Mouse (Mus musculus) cerebellum, postnatal 36 days (tissue): ENCODE results near the gene Gm6502.
"Not testable (repeated sequence)": the region's sequence is repeated elsewhere in the genome, so short reads cannot be mapped to it uniquely, and the experiment has no call there.

Experiments
- DNase-seq, 2 experiments: peaks; one replicate each; pipeline ENCODE4 v3.0.0; 2021 to 2022; ENCODE audit warnings: mixed read lengths in 2 of 2

Gene Gm6502

GRCm38 (mm10) chr5:94314135-94314534 is at the start of gene Gm6502:
Gene Gm6502, plus strand, starts transcription at chr5:94314435.
- DNase-seq: not testable (repeated sequence)

- not testable (repeated sequence) for DNase-seq
These were observed 7.5 kb upstream of the Gm6502 start, which contains the start of gene A430089I19Rik for GRCm38 (mm10) chr5:94306696-94307095. Gene A430089I19Rik, minus strand, starts transcription at chr5:94306796.

- DNase-seq: not testable (repeated sequence)
These were observed 25.2 kb downstream of the Gm6502 start, which contains the start of gene AA792892 for GRCm38 (mm10) chr5:94339449-94339848. Gene AA792892, plus strand, starts transcription at chr5:94339749.
